Mouse (Mus musculus) embryonic facial prominence, embryonic 11.5 days (tissue): ENCODE measurements around the gene Mef2d. TPM values are rescaled to one million over a fixed set of nuclear protein-coding genes. Genes with fewer than 3 reads are reported as not detected.
A peak's percentile ranks its signal among the peaks of the same experiment; 100 is the strongest.

Source experiments
- ATAC-seq: fragments of 200-750 bp; cut with Nextera tagmentation; replicated peaks from 2 replicates; pipeline ENCODE4 v1.8.0; 2017; ENCODE audit warnings: low read depth; ENCODE audit not compliant: insufficient number of reproducible peaks, low FRiP score, low TSS enrichment
- DNase-seq: peaks from one replicate; pipeline ENCODE4 v3.0.0-alpha.2; 2015; ENCODE audit warnings: low spot score
- H3K27ac ChIP-seq: fragments of 300-500 bp; sonication (generic); replicated peaks from 2 replicates; pipeline ENCODE4 v1.5.1; 2014; ENCODE audit warnings: mild to moderate bottlenecking, low read depth, low read length, control low read depth
- H3K27me3 ChIP-seq: fragments of 300-500 bp; sonication (generic); 2 replicates; pipeline ENCODE4 v1.6.1; 2014; ENCODE audit warnings: mild to moderate bottlenecking, low read length, moderate library complexity, mixed read lengths; ENCODE audit not compliant: control insufficient read depth, insufficient read depth
- H3K36me3 ChIP-seq: fragments of 300-500 bp; sonication (generic); replicated peaks from 2 replicates; pipeline ENCODE4 v1.6.1; 2014; ENCODE audit warnings: low read depth, mild to moderate bottlenecking, low read length, moderate library complexity, mixed read lengths; ENCODE audit not compliant: control insufficient read depth, insufficient read depth
- H3K4me1 ChIP-seq: fragments of 300-500 bp; sonication (generic); 2 replicates; pipeline ENCODE4 v1.6.1; 2014; ENCODE audit warnings: low read length, mixed read lengths; ENCODE audit not compliant: control insufficient read depth, insufficient read depth
- H3K4me2 ChIP-seq: fragments of 300-500 bp; sonication (generic); 2 replicates; pipeline ENCODE4 v1.6.1; 2014; ENCODE audit warnings: low read depth, mild to moderate bottlenecking, control low read depth, low read length, moderate library complexity
- H3K4me3 ChIP-seq: fragments of 300-500 bp; sonication (generic); 2 replicates; pipeline ENCODE4 v1.5.1; 2014; ENCODE audit warnings: low read depth, low read length, control low read depth
- H3K9ac ChIP-seq: fragments of 300-500 bp; sonication (generic); replicated peaks from 2 replicates; pipeline ENCODE4 v1.6.1; 2014; ENCODE audit warnings: mild to moderate bottlenecking, control low read depth, low read length
- H3K9me3 ChIP-seq: fragments of 300-500 bp; sonication (generic); replicated peaks from 2 replicates; pipeline ENCODE4 v1.6.1; 2016; ENCODE audit warnings: mild to moderate bottlenecking, low read length, inconsistent platforms, mixed read lengths; ENCODE audit not compliant: control insufficient read depth
- WGBS: fragments of 180-500 bp; shearing (Covaris S2); extraction: QIAGEN DNeasy Blood & Tissue Kit; methylation state at CpG from one replicate; pipeline ENCODE4 v1.1.7; 2014; 5-methylcytosine and 5-hydroxymethylcytosine counted together
- polyA plus RNA-seq: library from polyadenylated mRNA; unstranded; fragments of >200 nt; fragmentation: Nextera tagmentation; extraction: Ambion mirVana; gene quantifications from 2 replicates; pipeline ENCODE4 v1.2.1, GENCODE M21; 2014

The Mef2d gene
- polyA plus RNA-seq, 1 experiment from 2014 or later, result 12.5 TPM

DNA sequence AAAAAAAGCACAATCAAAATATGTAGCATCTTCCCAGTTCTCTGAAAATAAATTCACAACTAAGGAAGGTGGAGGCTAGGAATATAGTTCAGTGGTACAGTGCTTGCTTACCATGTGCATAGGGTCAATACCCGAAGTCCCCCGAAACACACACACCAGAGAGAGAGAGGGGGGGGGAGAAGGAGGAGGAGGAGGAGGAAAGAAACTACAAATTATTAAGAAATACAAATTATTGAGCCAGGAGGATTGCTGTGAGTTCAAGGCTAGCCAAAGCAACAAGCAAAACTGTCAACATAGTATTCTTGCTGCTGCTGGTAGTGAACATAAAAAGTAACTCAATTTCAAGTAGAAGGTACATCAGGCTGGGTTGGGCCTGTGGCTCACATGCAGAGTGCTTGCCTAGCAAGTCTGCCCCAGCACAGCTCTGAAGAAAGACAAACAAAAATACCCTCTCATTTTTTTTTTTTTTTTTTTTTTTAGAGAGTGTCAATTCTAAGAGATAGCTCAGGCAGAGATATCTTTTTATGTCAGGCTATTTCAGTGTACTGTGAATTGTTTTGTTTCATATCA lies 57.5 kb downstream of the Mef2d start:
- ATAC-seq (no peak), DNase-seq (no peak)
- H3K27me3 ChIP-seq, result peaks cover 79% of the 10 kb centered on the region

GRCm38 (mm10) chr3:88200161-88200971 lies 58.2 kb downstream of the Mef2d start:
- DNase-seq (no peak), ATAC-seq (no peak)
- WGBS, result under 1% methylated on average over 61 of the region's 61 CpGs
- Histone ChIP-seq H3K27me3 (peaks cover 86% of the 10 kb centered on the region), H3K36me3 (no peaks in the 10 kb centered on the region), H3K27ac (no peak overlapping the region), H3K4me1 (no peaks in the 10 kb centered on the region; the same call in 1 of the 2 replicates), H3K4me3 (peak overlapping the region; percentile 13), H3K9me3 (no peaks in the 10 kb centered on the region), H3K9ac (peak overlapping the region; percentile 26), H3K4me2 (peak overlapping the region; percentile 29)

More for the DNA sequence above, 57.5 kb downstream of the Mef2d start:
- H3K36me3 ChIP-seq, result no peaks in the 10 kb centered on the region
- H3K4me2 ChIP-seq, result no peak overlapping the region
- H3K9ac ChIP-seq, result no peak overlapping the region
- 36% methylated on average over 2 of the region's 2 CpGs for WGBS
- H3K4me3 ChIP-seq, result no peak overlapping the region
- no peaks in the 10 kb centered on the region; the same call in 1 of the 2 replicates for H3K4me1 ChIP-seq
- no peaks in the 10 kb centered on the region for H3K9me3 ChIP-seq
- H3K27ac ChIP-seq, result no peak overlapping the region

DNA sequence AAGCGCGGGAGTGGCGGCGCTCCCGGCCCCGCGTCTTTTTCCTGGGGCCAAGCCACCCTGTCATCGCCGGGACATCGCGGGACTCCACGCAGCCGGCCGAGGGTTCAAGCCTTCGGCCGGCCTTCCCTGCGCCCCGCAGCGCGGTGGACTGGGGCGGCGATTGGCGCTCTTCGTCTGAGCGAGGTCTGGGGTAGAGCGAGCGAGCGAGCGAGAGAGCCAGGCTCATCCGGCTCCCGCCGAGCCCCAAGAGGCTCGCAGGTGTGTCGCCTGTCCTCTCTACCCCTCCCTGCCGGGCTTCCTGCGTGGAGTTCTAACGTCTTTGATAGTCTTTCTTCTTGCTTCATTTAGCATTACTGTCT lies 58.8 kb downstream of the Mef2d start:
- H3K4me1 ChIP-seq, result no peaks in the 10 kb centered on the region; the same call in 1 of the 2 replicates
- ATAC-seq (no peak), DNase-seq (no peak)
- no peaks in the 10 kb centered on the region for H3K9me3 ChIP-seq
- no peaks in the 10 kb centered on the region for H3K36me3 ChIP-seq
- H3K9ac ChIP-seq, result peak overlapping the region; percentile 26
- H3K27me3 ChIP-seq, result peaks cover 87% of the 10 kb centered on the region
- H3K4me3 ChIP-seq, result peak overlapping the region; percentile 13
- H3K4me2 ChIP-seq, result peak overlapping the region; percentile 29
- H3K27ac ChIP-seq, result no peak overlapping the region
- WGBS, result under 1% methylated on average over 37 of the region's 37 CpGs

- H3K27ac ChIP-seq, result no peak overlapping the region
Measured at GRCm38 (mm10) chr3:88201640-88202039, 59.5 kb downstream of the Mef2d start.

GRCm38 (mm10) chr3:88202986-88203385 lies 60.8 kb downstream of the Mef2d start:
- no peaks in the 10 kb centered on the region for H3K9me3 ChIP-seq
- no peak overlapping the region for H3K4me2 ChIP-seq
- H3K27me3 ChIP-seq, result peaks cover 87% of the 10 kb centered on the region
- DNase-seq, result no peak
- no peak overlapping the region for H3K4me3 ChIP-seq
- no peak overlapping the region for H3K9ac ChIP-seq
- ATAC-seq, result no peak
- no peaks in the 10 kb centered on the region for H3K36me3 ChIP-seq
- H3K4me1 ChIP-seq, result no peaks in the 10 kb centered on the region; the same call in 1 of the 2 replicates
- H3K27ac ChIP-seq, result no peak overlapping the region
- WGBS, result 1% methylated on average over 6 of the region's 6 CpGs

More at GRCm38 (mm10) chr3:88201640-88202039, 59.5 kb downstream of the Mef2d start:
- no peak for DNase-seq
- no peak overlapping the region for H3K9ac ChIP-seq
- 10% methylated on average over 5 of the region's 5 CpGs for WGBS
- peaks cover 90% of the 10 kb centered on the region for H3K27me3 ChIP-seq
- H3K4me3 ChIP-seq, result no peak overlapping the region
- no peak for ATAC-seq
- H3K4me2 ChIP-seq, result no peak overlapping the region
- no peaks in the 10 kb centered on the region for H3K9me3 ChIP-seq
- no peaks in the 10 kb centered on the region; the same call in 1 of the 2 replicates for H3K4me1 ChIP-seq
- H3K36me3 ChIP-seq, result no peaks in the 10 kb centered on the region

GRCm38 (mm10) chr3:88203456-88203855 lies 61.3 kb downstream of the Mef2d start:
- Histone ChIP-seq H3K9me3 (no peaks in the 10 kb centered on the region), H3K27ac (no peak overlapping the region), H3K36me3 (no peaks in the 10 kb centered on the region), H3K27me3 (peaks cover 87% of the 10 kb centered on the region), H3K4me3 (no peak overlapping the region), H3K9ac (no peak overlapping the region), H3K4me2 (no peak overlapping the region), H3K4me1 (no peaks in the 10 kb centered on the region; the same call in 1 of the 2 replicates)
- 9% methylated on average over 5 of the region's 5 CpGs for WGBS
- ATAC-seq (no peak), DNase-seq (no peak)

GRCm38 (mm10) chr3:88203999-88204700 lies 62.0 kb downstream of the Mef2d start:
- Histone ChIP-seq H3K4me1 (no peaks in the 10 kb centered on the region; the same call in 1 of the 2 replicates), H3K36me3 (no peaks in the 10 kb centered on the region), H3K4me3 (no peak overlapping the region), H3K9me3 (no peaks in the 10 kb centered on the region), H3K4me2 (no peak overlapping the region), H3K27me3 (peaks cover 87% of the 10 kb centered on the region), H3K27ac (no peak overlapping the region), H3K9ac (no peak overlapping the region)
- 2% methylated on average over 7 of the region's 7 CpGs for WGBS
- DNase-seq, result no peak
- no peak for ATAC-seq
